8 mouse cellular contexts compared by ENCODE assay signal in genomic region chr17:21649936-21650335, GRCm38 (mm10). TPM values are rescaled to one million over a fixed set of nuclear protein-coding genes. Genes with fewer than 3 reads are reported as not detected.
DNase-seq lines count a peak whose midpoint lies in the region; ATAC-seq and TF ChIP-seq lines count a peak whose summit lies in the region.

No protein-coding gene starts in this region.

- no peaks in the 10 kb centered on the region for H3K27me3 ChIP-seq in ES-Bruce4 (ENCODE audit: control insufficient read depth, insufficient read depth, low read length, poor library complexity, severe bottlenecking)
- H3K27me3 ChIP-seq in embryonic facial prominence, embryonic 11.5 days (ENCODE audit: control insufficient read depth, insufficient read depth, low read length): no peaks in the 10 kb centered on the region
- H3K27me3 ChIP-seq in hindbrain, embryonic 11.5 days (ENCODE audit: control insufficient read depth, insufficient read depth, low read length): no peaks in the 10 kb centered on the region
- H3K27me3 ChIP-seq in liver, adult 2 months (ENCODE audit: control insufficient read depth, insufficient read depth, low read length): no peaks in the 10 kb centered on the region
- H3K27me3 ChIP-seq in midbrain, postnatal 0 days (ENCODE audit: insufficient read depth, low read length): no peaks in the 10 kb centered on the region

- WGBS in embryonic facial prominence, embryonic 11.5 days: 39% methylated on average over 2 of the region's 2 CpGs
- 40% methylated on average over 2 of the region's 2 CpGs for WGBS in hindbrain, embryonic 11.5 days
- WGBS in liver, adult 2 months: 40% methylated on average over 2 of the region's 2 CpGs
- 34% methylated on average over 2 of the region's 2 CpGs for WGBS in midbrain, postnatal 0 days

- H3K4me3 ChIP-seq in gastrocnemius, adult 2 months: peak overlapping the region; percentile 70
- peak overlapping the region; percentile 32 for H3K4me3 ChIP-seq in ES-Bruce4 (ENCODE audit: low read depth, low read length)
- no peak overlapping the region for H3K4me3 ChIP-seq in embryonic facial prominence, embryonic 11.5 days (ENCODE audit: low read depth, low read length)
- peak overlapping the region; percentile 35 for H3K4me3 ChIP-seq in hindbrain, embryonic 11.5 days (ENCODE audit: low read depth, low read length)
- peak overlapping the region; percentile 2; the same call in 1 of the 2 replicates for H3K4me3 ChIP-seq in liver, adult 2 months (ENCODE audit: insufficient read depth, low read depth, low read length)
- peak overlapping the region; percentile 37 for H3K4me3 ChIP-seq in midbrain, postnatal 0 days (ENCODE audit: low read depth, low read length)

- 0 out of 2 replicates have a peak overlapping the region, but pooled peaks have one; percentile 21 for H3K4me2 ChIP-seq in embryonic facial prominence, embryonic 11.5 days (ENCODE audit: low read depth, low read length)
- peak overlapping the region; percentile 33 for H3K4me2 ChIP-seq in hindbrain, embryonic 11.5 days (replicated peaks; ENCODE audit: low read depth, low read length)
- H3K4me2 ChIP-seq in midbrain, postnatal 0 days (ENCODE audit: low read depth, low read length, poor library complexity, severe bottlenecking): peak overlapping the region; percentile 44

- TF ChIP-seq CTCF in gastrocnemius, adult 2 months (IDR thresholded peaks at IDR 0.05): peak; percentile 43
- TF ChIP-seq CTCF in ES-Bruce4 (IDR thresholded peaks at IDR 0.05; ENCODE audit: low read depth, low read length): no peak
- TF ChIP-seq CTCF in liver, adult 2 months (IDR thresholded peaks at IDR 0.05; ENCODE audit: low read depth, low read length): peak; percentile 10; the same call in 1 of the 2 replicates
- TF ChIP-seq CTCF in midbrain, postnatal 0 days (IDR thresholded peaks at IDR 0.05): peak; percentile 66

- TF ChIP-seq EP300 in ES-Bruce4 (IDR thresholded peaks at IDR 0.05; ENCODE audit: insufficient read depth, low read depth, low read length): no peak

- no peaks in the 10 kb centered on the region; the same call in 1 of the 2 replicates for H3K9me3 ChIP-seq in ES-Bruce4 (replicated peaks; ENCODE audit: control insufficient read depth, insufficient read depth, low read length, poor library complexity, severe bottlenecking)
- H3K9me3 ChIP-seq in embryonic facial prominence, embryonic 11.5 days (replicated peaks; ENCODE audit: control insufficient read depth, low read length): no peaks in the 10 kb centered on the region
- no peaks in the 10 kb centered on the region for H3K9me3 ChIP-seq in hindbrain, embryonic 11.5 days (ENCODE audit: control insufficient read depth, low read length)
- no peaks in the 10 kb centered on the region for H3K9me3 ChIP-seq in midbrain, postnatal 0 days (ENCODE audit: low read length)

- no peaks in the 10 kb centered on the region for H3K36me3 ChIP-seq in ES-Bruce4 (ENCODE audit: control insufficient read depth, insufficient read depth, low read length, poor library complexity, severe bottlenecking)
- H3K36me3 ChIP-seq in embryonic facial prominence, embryonic 11.5 days (replicated peaks; ENCODE audit: control insufficient read depth, insufficient read depth, low read depth, low read length): no peaks in the 10 kb centered on the region
- no peaks in the 10 kb centered on the region for H3K36me3 ChIP-seq in hindbrain, embryonic 11.5 days (ENCODE audit: control insufficient read depth, insufficient read depth, low read length)
- H3K36me3 ChIP-seq in liver, adult 2 months (ENCODE audit: control insufficient read depth, insufficient read depth, low read length): peaks cover 5% of the 10 kb centered on the region; the same call in 1 of the 2 replicates
- no peaks in the 10 kb centered on the region for H3K36me3 ChIP-seq in midbrain, postnatal 0 days (ENCODE audit: insufficient read depth, low read length)

- intact Hi-C loops in gastrocnemius, adult 2 months (cut with DNase I): loop anchor here (2.0 kb wide), 1 partner anchor 29 kb away; no protein-coding TSS in a partner anchor
- intact Hi-C loops in gastrocnemius, postnatal 14 days (cut with DNase I; ENCODE audit: low total_unique reads): loop anchor here (2.0 kb wide), 1 partner anchor 29 kb away; no protein-coding TSS in a partner anchor

- no peak for DNase-seq in gastrocnemius, adult 2 months
- DNase-seq in gastrocnemius, postnatal 14 days: no peak
- DNase-seq in embryonic facial prominence, embryonic 11.5 days (ENCODE audit: low spot score): peak; percentile 47
- peak; percentile 35 for DNase-seq in hindbrain, embryonic 11.5 days (ENCODE audit: low spot score)
- no peak for DNase-seq in liver, adult 2 months (ENCODE audit: extremely low read depth, low read depth, low spot score)
- DNase-seq in midbrain, postnatal 0 days (ENCODE audit: low spot score): peak; percentile 44
- no peak for DNase-seq in right cerebral cortex, postnatal 4 days

- peak overlapping the region; percentile 78 for H3K27ac ChIP-seq in gastrocnemius, adult 2 months
- no peak overlapping the region for H3K27ac ChIP-seq in ES-Bruce4 (ENCODE audit: insufficient read depth, low read length)
- no peak overlapping the region for H3K27ac ChIP-seq in embryonic facial prominence, embryonic 11.5 days (replicated peaks; ENCODE audit: low read depth, low read length)
- H3K27ac ChIP-seq in hindbrain, embryonic 11.5 days (ENCODE audit: low read depth, low read length): no peak overlapping the region
- peak overlapping the region; percentile 21 for H3K27ac ChIP-seq in liver, adult 2 months (replicated peaks; ENCODE audit: insufficient read depth, low read depth, low read length)
- peak overlapping the region; percentile 76 for H3K27ac ChIP-seq in midbrain, postnatal 0 days (ENCODE audit: low read depth, low read length)

- H3K79me2 ChIP-seq in liver, adult 2 months (ENCODE audit: control insufficient read depth, insufficient read depth, low read length): no peaks in the 10 kb centered on the region; the same call in 1 of the 2 replicates

- no peak overlapping the region for H3K9ac ChIP-seq in ES-Bruce4 (ENCODE audit: low read depth, poor library complexity, severe bottlenecking)
- peak overlapping the region; percentile 14; the same call in 1 of the 2 replicates for H3K9ac ChIP-seq in embryonic facial prominence, embryonic 11.5 days (replicated peaks; ENCODE audit: low read length)
- 0 out of 2 replicates have a peak overlapping the region, but pooled peaks have one; percentile 15 for H3K9ac ChIP-seq in hindbrain, embryonic 11.5 days (ENCODE audit: low read depth, low read length)
- peak overlapping the region; percentile 16 for H3K9ac ChIP-seq in liver, adult 2 months (ENCODE audit: low read depth, low read length)
- no peak overlapping the region; the same call in 1 of the 2 replicates for H3K9ac ChIP-seq in midbrain, postnatal 0 days (replicated peaks; ENCODE audit: low read length, poor library complexity, severe bottlenecking)

- ATAC-seq in embryonic facial prominence, embryonic 11.5 days (replicated peaks; ENCODE audit: insufficient number of reproducible peaks, low FRiP score, low TSS enrichment, low read depth): no peak
- ATAC-seq in hindbrain, embryonic 11.5 days (ENCODE audit: low FRiP score): peak; percentile 53; the same call in 1 of the 2 replicates
- peak; percentile 76 for ATAC-seq in midbrain, postnatal 0 days (ENCODE audit: low FRiP score)

- no peaks in the 10 kb centered on the region for H3K4me1 ChIP-seq in ES-Bruce4 (ENCODE audit: control insufficient read depth, insufficient read depth, low read length)
- H3K4me1 ChIP-seq in embryonic facial prominence, embryonic 11.5 days (ENCODE audit: control insufficient read depth, insufficient read depth, low read length): no peaks in the 10 kb centered on the region
- H3K4me1 ChIP-seq in hindbrain, embryonic 11.5 days (replicated peaks; ENCODE audit: control insufficient read depth, insufficient read depth, low read length): no peaks in the 10 kb centered on the region
- H3K4me1 ChIP-seq in liver, adult 2 months (ENCODE audit: control insufficient read depth, insufficient read depth, low read length): 0 out of 2 replicates have a peak, but pooled peaks cover 4% of the 10 kb centered on the region
- no peaks in the 10 kb centered on the region for H3K4me1 ChIP-seq in midbrain, postnatal 0 days (ENCODE audit: insufficient read depth, low read length)

- no peak for TF ChIP-seq POLR2A in ES-Bruce4 (IDR thresholded peaks at IDR 0.05; ENCODE audit: insufficient read depth, low read length)
- TF ChIP-seq POLR2A in liver, adult 2 months (IDR thresholded peaks at IDR 0.05; ENCODE audit: extremely low read depth, insufficient read depth, low read length): no peak

RNA-seq across cellular contexts. Expression of gene Zfp983, which starts 0.5 kb away (rescaled TPM):
- 1 to 10 TPM; 1.8 to 2.1 TPM for total RNA-seq in gastrocnemius, adult 2 months (2021)
- 1 to 10 TPM; 1.7 to 2.0 TPM for total RNA-seq in gastrocnemius, postnatal 14 days (2021)
- 1.9 and 2.1 TPM in 2 replicates for polyA plus RNA-seq in ES-Bruce4 (2011; ENCODE audit: insufficient read depth, insufficient read length, low read depth, missing spikeins)
- 5.6 and 7.5 TPM in 2 replicates for polyA plus RNA-seq in embryonic facial prominence, embryonic 11.5 days (2014; fragmentation: Nextera tagmentation; extraction: Ambion mirVana)
- 9.6 and 9.9 TPM in 2 replicates for polyA plus RNA-seq in hindbrain, embryonic 11.5 days (2014; fragmentation: Nextera tagmentation; extraction: Ambion mirVana)
- total RNA-seq in liver, adult 2 months (2014; rRNA removed): 3.2 and 3.6 TPM in 2 replicates
- polyA plus RNA-seq in liver, adult 2 months (2012; rRNA removed): 0.42 and 0.55 TPM in 2 replicates
- 5.4 and 8.0 TPM in 2 replicates for total RNA-seq in midbrain, postnatal 0 days (2014; rRNA removed)
- polyA plus RNA-seq in midbrain, postnatal 0 days (2015; fragmentation: Nextera tagmentation; extraction: Ambion mirVana): 5.6 and 7.4 TPM in 2 replicates

RNA-seq across cellular contexts. Expression of gene Gm10226, which starts 41.7 kb away (rescaled TPM):
- total RNA-seq in gastrocnemius, adult 2 months (2021): not detected
- total RNA-seq in gastrocnemius, postnatal 14 days (2021): 1 to 10 TPM in 1 of 2 experiments, not detected in 1; 1.3 TPM
- polyA plus RNA-seq in ES-Bruce4 (2011; ENCODE audit: insufficient read depth, insufficient read length, low read depth, missing spikeins): 6.1 and 15.7 TPM in 2 replicates
- polyA plus RNA-seq in embryonic facial prominence, embryonic 11.5 days (2014; fragmentation: Nextera tagmentation; extraction: Ambion mirVana): 9.4 and 11.0 TPM in 2 replicates
- 13.5 TPM in 2 replicates for polyA plus RNA-seq in hindbrain, embryonic 11.5 days (2014; fragmentation: Nextera tagmentation; extraction: Ambion mirVana)
- total RNA-seq in liver, adult 2 months (2014; rRNA removed): 1.8 and 7.8 TPM in 2 replicates
- not detected in 2 replicates for polyA plus RNA-seq in liver, adult 2 months (2012; rRNA removed)
- not detected in 2 replicates for total RNA-seq in midbrain, postnatal 0 days (2014; rRNA removed)
- polyA plus RNA-seq in midbrain, postnatal 0 days (2015; fragmentation: Nextera tagmentation; extraction: Ambion mirVana): 7.2 and 7.7 TPM in 2 replicates

RNA-seq across cellular contexts. Expression of gene Zfp760, which starts 57.6 kb away (rescaled TPM):
- under 1 TPM; 0.81 to 0.89 TPM for total RNA-seq in gastrocnemius, adult 2 months (2021)
- total RNA-seq in gastrocnemius, postnatal 14 days (2021): 1 to 10 TPM; 1.3 to 1.8 TPM
- 13.5 and 14.4 TPM in 2 replicates for polyA plus RNA-seq in ES-Bruce4 (2011; ENCODE audit: insufficient read depth, insufficient read length, low read depth, missing spikeins)
- 26.0 and 29.8 TPM in 2 replicates for polyA plus RNA-seq in embryonic facial prominence, embryonic 11.5 days (2014; fragmentation: Nextera tagmentation; extraction: Ambion mirVana)
- 24.1 and 24.7 TPM in 2 replicates for polyA plus RNA-seq in hindbrain, embryonic 11.5 days (2014; fragmentation: Nextera tagmentation; extraction: Ambion mirVana)
- total RNA-seq in liver, adult 2 months (2014; rRNA removed): 3.6 and 4.8 TPM in 2 replicates
- 0.31 and 0.40 TPM in 2 replicates for polyA plus RNA-seq in liver, adult 2 months (2012; rRNA removed)
- 6.0 and 6.8 TPM in 2 replicates for total RNA-seq in midbrain, postnatal 0 days (2014; rRNA removed)
- polyA plus RNA-seq in midbrain, postnatal 0 days (2015; fragmentation: Nextera tagmentation; extraction: Ambion mirVana): 3.9 and 4.1 TPM in 2 replicates

Comparison
In these comparisons a context has a peak if more than half of its experiments do, and no peak if none do; other contexts are left out.
1. DNase-seq: peak in embryonic facial prominence, embryonic 11.5 days (single experiment), hindbrain, embryonic 11.5 days (single experiment) and midbrain, postnatal 0 days (single experiment); none in gastrocnemius, adult 2 months (single experiment), gastrocnemius, postnatal 14 days (single experiment), liver, adult 2 months (single experiment) and right cerebral cortex, postnatal 4 days (single experiment).
2. H3K27ac ChIP-seq: peak in gastrocnemius, adult 2 months (single experiment), liver, adult 2 months (single experiment) and midbrain, postnatal 0 days (single experiment); none in ES-Bruce4 (single experiment), embryonic facial prominence, embryonic 11.5 days (single experiment) and hindbrain, embryonic 11.5 days (single experiment).
3. H3K9ac ChIP-seq: peak in embryonic facial prominence, embryonic 11.5 days (single experiment), hindbrain, embryonic 11.5 days (single experiment) and liver, adult 2 months (single experiment); none in ES-Bruce4 (single experiment) and midbrain, postnatal 0 days (single experiment).
4. Peak in every context shown above with its lines, with median percentiles within 50 percentile points of each other: H3K4me2 ChIP-seq.